Mouse (Mus musculus): Measurements from ENCODE around the gene Slc16a6.

Gene Slc16a6

DNA sequence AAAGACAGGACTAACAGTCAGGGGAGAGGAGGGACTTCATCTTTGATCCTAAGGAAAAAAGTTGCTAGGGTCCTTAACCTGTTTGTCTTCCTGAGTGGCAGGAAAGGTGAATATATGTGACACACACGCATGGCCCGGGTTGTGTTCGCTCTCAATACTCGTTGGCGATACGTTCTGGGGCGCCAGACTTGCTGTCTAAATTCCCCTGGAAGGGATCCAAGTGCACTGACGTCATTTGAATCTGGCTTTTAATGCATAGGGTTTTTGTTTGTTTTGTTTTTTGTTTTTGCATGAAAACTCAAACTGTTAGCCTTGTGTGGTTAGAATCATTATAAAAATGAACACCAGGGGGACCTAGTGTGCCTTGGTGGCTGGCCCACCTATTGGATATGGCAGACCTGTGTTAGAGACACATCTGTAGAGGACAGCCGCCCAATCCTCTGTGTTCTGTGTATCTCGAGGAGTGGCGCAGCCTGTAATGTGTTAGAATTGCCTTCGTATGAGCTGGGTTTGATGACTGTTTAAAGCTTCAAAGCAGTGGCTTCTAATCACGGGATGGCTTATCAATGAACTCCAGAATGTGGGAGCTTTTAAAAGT, 27.9 kb downstream of the Slc16a6 start:
- DNase-seq (ENCODE audit: low spot score in 2 of 2): peak in 1 of 2 experiments; percentile 88

GRCm38 (mm10) chr11:109444600-109444999, 28.8 kb downstream of the Slc16a6 start:
- DNase-seq (ENCODE audit: low spot score in 2 of 2): peak in 1 of 2 experiments; percentile 47

DNA sequence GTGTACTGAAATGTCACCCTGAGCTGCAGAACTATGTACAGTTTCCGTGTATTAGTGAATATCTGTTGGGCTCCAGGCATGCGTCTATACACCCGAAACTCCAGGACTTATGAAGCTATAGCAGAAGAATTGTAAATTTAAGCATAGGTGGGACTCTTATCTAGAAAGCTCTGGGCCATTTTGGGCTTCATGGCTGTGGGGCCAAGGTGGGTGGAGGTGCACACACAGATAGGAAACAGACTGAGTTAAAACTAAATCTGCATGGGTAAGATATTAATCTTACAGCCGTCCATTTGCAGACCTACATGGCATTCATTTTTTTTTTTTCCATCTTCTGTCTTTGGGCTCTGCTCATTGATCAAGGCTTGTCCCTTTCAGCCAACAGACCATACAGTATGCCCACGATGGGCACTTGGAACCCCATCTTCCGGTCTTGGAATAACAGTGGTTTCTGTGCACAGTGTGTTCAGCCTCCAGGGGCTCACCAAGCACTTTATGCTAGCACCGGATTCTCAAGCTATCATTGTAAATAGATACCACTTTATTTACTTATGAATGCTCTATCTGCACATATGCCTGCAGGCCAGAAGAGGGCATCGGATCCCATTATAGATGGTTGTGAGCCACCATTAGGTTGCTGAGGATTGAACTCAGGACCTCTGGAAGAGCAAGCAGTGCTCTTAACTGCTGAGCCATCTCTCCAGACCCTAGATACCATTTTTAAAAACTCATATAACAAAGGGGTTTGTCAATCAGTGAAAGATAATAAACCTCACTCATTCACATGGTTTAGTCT, 29.7 kb downstream of the Slc16a6 start:
- no peak for DNase-seq (ENCODE audit: low spot score in 2 of 2)

- no peak for DNase-seq (ENCODE audit: low spot score in 2 of 2)
Measured at GRCm38 (mm10) chr11:109442166-109442730, 31.1 kb downstream of the Slc16a6 start.

DNA sequence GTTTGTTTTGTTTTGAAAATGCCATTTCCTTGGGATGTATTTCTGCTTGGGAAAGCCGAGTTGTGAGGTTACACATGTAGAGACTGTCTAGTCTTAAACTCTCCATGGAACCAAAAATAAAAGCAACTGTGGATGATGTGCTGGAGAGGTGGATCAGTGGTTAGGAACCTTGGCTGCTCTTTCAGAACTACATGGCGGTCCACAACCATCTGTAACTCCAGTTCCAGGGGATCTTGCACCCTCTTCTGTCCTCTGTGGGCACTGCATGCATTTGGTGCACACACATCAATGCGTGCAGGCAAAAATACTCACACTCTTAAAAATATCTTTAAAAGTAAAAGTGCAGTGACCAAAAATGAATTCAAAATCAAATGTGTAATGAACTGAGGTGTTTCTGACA, 32.3 kb downstream of the Slc16a6 start:
- DNase-seq (ENCODE audit: low spot score in 2 of 2): peak; percentile 43 to 59

DNA sequence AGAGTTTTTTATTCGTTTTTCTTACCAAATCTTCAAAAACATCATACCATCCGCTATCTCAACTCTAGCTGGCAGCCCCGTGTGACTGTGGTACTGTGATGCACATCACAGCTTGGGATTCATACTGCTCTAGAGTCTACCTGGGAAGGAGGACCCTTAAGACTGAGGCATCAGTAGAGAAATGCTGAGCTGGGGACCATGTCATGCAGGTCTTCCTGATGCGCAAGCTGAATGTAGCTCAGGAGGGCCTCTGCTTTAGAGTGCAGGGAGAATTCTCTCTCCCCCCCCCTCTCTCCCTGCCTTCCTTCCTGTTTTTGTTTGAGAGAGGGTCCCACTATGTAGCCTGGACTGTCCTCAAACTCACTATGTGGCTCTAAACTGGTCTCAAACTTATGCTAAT, 32.8 kb downstream of the Slc16a6 start:
- DNase-seq (ENCODE audit: low spot score in 2 of 2): no peak

DNA sequence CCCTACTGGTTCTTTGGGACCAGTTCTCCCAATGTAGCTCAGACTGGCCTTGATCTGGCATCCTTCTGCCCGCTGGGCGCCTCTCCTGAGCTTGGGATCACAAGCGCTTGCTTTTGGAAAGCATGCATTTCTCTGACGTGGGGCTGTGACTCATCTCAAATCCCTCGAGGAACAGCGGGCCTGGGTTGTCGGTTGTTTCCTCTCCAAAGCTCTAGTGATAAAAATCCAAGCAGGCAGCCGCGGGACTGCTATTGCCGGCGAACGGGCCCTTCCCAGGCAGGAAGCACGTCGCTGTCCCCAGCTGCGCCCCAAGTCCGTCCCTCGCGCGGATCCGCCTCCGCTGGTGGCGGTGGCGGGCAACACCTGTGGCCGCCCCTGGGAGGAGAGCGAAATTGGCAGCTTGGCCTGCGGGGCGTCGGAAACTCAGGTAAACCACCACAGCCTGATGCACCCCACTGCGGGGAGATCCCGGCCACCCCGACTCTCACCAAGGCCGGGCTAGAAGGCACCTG, 33.5 kb downstream of the Slc16a6 start:
- DNase-seq (ENCODE audit: low spot score in 2 of 2): peak; percentile 71 to 78

DNA sequence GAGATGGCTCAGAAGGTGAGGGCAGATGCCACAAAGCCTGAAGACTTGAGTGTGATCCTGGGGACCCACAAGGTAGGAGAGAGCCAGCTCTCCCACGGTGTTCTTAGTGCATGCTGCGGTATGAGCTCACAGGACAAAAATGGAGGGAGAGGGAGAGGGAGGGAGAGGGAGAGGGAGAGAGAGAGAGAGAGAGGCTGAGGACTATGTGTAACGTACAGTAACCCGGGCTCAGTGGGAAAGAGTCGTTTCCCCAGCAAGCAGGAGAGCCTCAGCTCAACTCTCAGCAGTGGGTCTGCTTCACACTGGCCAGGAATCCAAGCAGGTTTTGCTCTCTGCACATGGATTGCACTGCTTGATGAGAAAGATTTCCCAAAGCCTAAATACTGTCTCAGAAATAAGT, 34.2 kb downstream of the Slc16a6 start:
- DNase-seq (ENCODE audit: low spot score in 2 of 2): no peak

GRCm38 (mm10) chr11:109436889-109437288, 36.5 kb downstream of the Slc16a6 start:
- no peak for DNase-seq (ENCODE audit: low spot score in 2 of 2)

GRCm38 (mm10) chr11:109434233-109434798, 39.1 kb downstream of the Slc16a6 start:
- no peak for DNase-seq (ENCODE audit: low spot score in 2 of 2)

DNA sequence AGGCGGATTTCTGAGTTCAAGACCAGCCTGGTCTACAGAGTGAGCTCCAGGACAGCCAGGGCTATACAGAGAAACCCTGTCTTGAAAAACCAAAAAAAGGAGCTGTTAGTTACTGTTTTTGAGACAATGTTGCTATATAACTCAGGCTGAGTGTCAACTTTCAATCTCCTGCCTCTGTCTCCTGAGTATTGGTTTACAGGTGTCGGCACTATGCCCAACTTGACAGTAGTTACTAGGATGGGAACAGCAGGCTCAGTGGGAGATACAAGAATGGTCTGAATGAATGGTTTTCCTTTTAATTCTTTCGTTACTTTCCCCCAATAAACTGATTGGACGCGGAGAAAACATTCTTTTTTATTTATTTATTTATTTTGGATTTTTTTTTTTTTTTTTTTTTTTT, 46.0 kb downstream of the Slc16a6 start:
- DNase-seq (ENCODE audit: low spot score in 2 of 2): no peak

DNA sequence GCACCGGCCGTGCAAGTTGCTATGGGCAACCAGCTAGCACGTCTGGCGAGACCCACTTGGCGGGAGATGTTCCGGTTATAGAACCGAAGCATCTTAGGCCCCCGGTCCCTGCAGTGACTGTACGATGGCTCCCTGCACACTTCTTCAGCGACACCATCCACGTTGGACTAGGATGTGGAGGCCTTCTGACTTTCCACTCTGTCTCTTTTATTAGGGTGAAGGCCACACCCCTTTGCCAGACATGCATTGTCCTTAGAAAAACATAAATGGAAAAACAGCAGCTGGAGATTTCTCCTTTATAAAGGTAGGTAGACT, 47.2 kb downstream of the Slc16a6 start:
- DNase-seq (ENCODE audit: low spot score in 2 of 2): no peak

- peak; percentile 98 to 99 for DNase-seq (ENCODE audit: low spot score in 2 of 2)
Measured at GRCm38 (mm10) chr11:109425392-109426271, 47.8 kb downstream of the Slc16a6 start, which contains the start of gene Amz2. TSS of gene Amz2 (plus strand) at chr11:109425946.

GRCm38 (mm10) chr11:109423294-109423693, 50.1 kb downstream of the Slc16a6 start:
- DNase-seq (ENCODE audit: low spot score in 2 of 2): no peak

DNA sequence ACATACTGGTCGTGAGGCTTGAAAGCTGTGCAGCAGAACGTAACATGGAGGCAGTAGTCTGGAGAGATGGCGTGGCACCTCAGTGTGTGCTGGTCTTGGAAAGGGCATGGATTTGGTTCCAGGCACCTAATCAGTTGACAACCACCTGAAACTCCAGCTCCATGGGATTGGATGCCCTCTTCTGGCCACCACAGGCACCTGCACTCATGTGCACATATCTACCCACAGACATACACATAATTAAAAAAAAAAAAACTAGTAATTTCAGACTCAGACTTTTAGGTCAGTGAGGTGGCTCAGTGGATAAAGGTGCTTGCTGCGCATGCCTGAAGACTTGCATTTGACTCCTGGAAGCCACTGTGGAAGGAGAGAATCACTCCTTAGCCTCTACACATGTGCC, 51.1 kb downstream of the Slc16a6 start:
- DNase-seq (ENCODE audit: low spot score in 2 of 2): no peak

DNA sequence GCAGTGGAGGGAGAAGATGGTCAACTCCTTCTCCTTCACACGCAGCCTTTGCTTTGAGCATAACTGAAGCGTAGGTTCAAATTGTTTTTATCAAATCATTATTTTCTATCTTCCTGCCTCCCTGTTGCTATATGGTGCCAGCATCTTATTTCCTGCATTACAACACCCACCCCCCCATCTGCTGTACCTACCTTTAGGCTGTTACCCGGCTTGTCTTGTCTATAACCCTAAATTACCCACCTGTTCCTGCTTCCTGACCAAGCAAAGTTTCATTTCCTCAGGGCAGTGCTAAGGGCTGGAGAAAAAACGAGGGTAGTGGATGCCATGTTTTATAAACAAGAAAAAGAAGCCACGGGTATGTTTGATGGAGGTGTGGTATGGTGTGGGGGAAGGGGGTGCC, 52.2 kb downstream of the Slc16a6 start:
- DNase-seq (ENCODE audit: low spot score in 2 of 2): no peak

- DNase-seq (ENCODE audit: low spot score in 2 of 2): no peak
Measured at GRCm38 (mm10) chr11:109420567-109420962, 52.8 kb downstream of the Slc16a6 start.

DNA sequence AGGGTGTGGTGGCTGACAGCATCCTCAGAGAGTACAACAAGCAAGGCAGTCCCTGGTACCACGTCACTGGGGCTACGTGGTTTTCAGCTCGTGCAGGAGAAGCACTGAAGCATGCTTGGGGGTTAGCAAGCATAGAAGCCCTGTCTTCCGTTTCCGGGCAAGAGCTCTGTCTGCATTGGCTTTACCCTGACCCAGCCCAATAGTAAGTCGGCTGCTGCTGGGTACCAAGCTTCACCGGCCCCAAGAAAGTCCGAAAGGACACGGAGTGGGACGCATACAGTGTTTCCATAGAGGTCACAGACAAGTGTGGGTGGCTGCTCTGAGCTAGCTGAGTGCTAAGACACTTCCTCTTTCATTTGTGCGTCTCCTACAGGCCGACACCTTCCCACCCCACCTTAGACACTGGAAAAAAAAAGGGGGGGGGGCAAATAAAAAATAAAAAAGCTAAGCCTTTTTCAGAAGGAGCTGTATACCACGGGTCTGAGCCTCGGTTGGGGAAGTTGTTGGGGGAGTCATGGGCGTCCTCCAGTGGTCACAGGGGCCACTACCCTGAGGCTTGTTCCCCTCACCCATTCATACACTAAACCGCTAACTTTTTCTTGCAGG, 53.3 kb downstream of the Slc16a6 start:
- peak; percentile 68 to 69 for DNase-seq (ENCODE audit: low spot score in 2 of 2)

DNA sequence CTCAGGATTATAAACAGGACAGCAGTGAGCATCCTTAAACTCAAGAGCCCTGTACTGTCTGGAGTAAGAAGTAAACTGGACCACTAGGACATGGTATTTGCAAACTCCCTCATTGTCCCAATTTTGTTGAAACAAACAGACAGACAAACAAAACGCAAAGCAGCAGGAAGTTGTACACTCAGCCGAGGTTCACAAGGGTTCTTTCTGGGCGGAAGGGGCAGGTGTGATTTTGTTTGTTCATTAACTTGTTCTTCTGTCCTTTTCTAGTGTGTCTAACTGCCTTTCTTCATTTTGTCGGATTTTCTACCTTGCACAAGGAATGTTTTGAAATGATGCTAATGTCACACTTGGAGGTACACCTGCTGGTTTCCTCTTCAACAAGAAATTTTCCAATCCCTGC, 53.9 kb downstream of the Slc16a6 start:
- no peak for DNase-seq (ENCODE audit: low spot score in 2 of 2)

DNA sequence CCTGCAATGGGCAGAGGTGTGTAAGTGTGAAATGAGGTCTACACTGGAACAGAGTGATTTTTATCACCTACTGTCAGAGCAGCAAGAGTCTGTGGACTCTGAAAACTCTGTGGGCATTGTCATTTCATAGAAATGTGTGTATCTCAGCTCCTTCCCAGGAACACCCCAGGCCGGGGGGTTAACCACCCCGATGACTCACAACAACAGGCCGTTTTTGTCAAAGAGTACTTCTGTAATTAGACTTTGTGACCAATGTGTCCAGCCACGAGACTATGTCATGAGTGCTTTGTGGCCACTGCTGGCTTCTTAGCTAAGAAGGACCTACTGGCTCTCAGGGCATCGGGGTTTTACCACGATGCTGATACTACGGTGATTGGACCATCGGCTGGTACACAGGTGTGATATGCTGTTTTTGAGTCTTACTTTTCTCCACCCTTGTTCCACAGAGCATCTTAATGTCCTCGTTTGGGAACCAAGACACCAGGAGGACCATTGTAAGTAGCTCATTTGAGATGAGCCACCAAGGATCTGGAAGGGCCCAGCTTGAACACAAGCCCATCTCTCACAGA, 55.8 kb downstream of the Slc16a6 start:
- DNase-seq (ENCODE audit: low spot score in 2 of 2): no peak

All from thymus, postnatal 10 days (tissue).